In genomic region chr9:45946872-45947183, GRCm38 (mm10) we compare ENCODE assay signal across 24 mouse cellular contexts. TPM values are rescaled to one million over a fixed set of nuclear protein-coding genes. Genes with fewer than 3 reads are reported as not detected.
"Had no signal": no experiment of that assay in that cellular context is flagged by ENCODE, and none has a peak within 500 bp of the region (broad histone marks: within the 10 kb centered on the region; RNA-seq: fewer than 3 reads in every experiment).

No protein-coding gene starts in this region.

- DNase-seq: gastrocnemius, postnatal 10 days; heart, adult 18-20 months; heart, postnatal 10 days; heart, postnatal 4 days; kidney, adult 11 months; kidney, adult 2 months; kidney, adult 9 months; kidney, postnatal 14 days; kidney, postnatal 36 days; layer of hippocampus, postnatal 36 days; left cerebral cortex, postnatal 4 days had no signal

- H3K4me1 ChIP-seq: heart, embryonic 12.5 days; hindbrain, embryonic 12.5 days; kidney, embryonic 15.5 days; limb, embryonic 13.5 days; limb, embryonic 15.5 days had no signal

- H3K4me3 ChIP-seq: gastrocnemius, adult 2 months; heart, embryonic 12.5 days; hindbrain, embryonic 10.5 days; hindbrain, embryonic 12.5 days; kidney, embryonic 15.5 days; layer of hippocampus, adult 2 months; limb, embryonic 13.5 days; limb, embryonic 15.5 days; liver, embryonic 12.5 days had no signal

- H3K27ac ChIP-seq: gastrocnemius, adult 2 months; hindbrain, embryonic 10.5 days; hindbrain, embryonic 12.5 days; hindbrain, embryonic 14.5 days; kidney, embryonic 15.5 days; kidney, postnatal 0 days; layer of hippocampus, adult 2 months; limb, embryonic 13.5 days; limb, embryonic 15.5 days; liver, embryonic 12.5 days; liver, embryonic 14.5 days had no signal

- H3K9me3 ChIP-seq: heart, embryonic 12.5 days; hindbrain, embryonic 10.5 days; hindbrain, embryonic 12.5 days; kidney, embryonic 15.5 days; limb, embryonic 13.5 days; limb, embryonic 15.5 days had no signal

- H3K27me3 ChIP-seq: heart, embryonic 12.5 days; hindbrain, embryonic 12.5 days; kidney, embryonic 15.5 days; limb, embryonic 13.5 days; limb, embryonic 15.5 days; liver, embryonic 12.5 days had no signal

RNA-seq across cellular contexts. Expression of gene Tagln, which starts 11.0 kb away (rescaled TPM):
- total RNA-seq: granulocyte monocyte progenitor cell, adult 5-6 weeks had no signal
